Mouse (Mus musculus): ENCODE results near the gene Mogs. TPM values are rescaled to one million over a fixed set of nuclear protein-coding genes. Genes with fewer than 3 reads are reported as not detected.
"Not testable (repeated sequence)": the region's sequence is repeated elsewhere in the genome, so short reads cannot be mapped to it uniquely, and the experiment has no call there.

Gene Mogs
- polyA plus RNA-seq, 1 experiment from 2014 or later: 31.9 TPM

DNA sequence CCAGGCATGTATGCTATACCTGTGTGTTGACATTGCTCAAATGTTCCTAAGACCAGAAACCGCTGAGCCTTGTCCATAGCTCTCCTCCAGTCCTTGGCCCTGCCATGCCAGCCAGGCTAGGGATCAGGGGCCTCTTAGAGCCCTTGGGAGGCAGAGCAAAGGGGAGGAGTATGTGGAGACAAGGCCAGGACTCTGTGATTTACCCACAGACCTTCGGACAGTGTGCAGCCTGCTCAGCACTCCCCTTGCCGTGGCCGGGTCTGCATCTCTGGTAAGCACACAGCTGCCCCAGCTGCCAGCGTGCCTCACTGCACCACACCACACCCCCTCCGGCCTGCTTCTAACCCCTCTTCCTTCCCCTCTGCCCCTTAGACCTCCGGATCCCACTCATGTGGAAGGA is 32.0 kb downstream of the Mogs start:
- Histone ChIP-seq H3K27me3 (ENCODE audit: control insufficient read depth, insufficient read depth, low read length) (no peaks in the 10 kb centered on the region), H3K36me3 (ENCODE audit: control insufficient read depth, insufficient read depth, low read length) (peaks cover 10% of the 10 kb centered on the region), H3K4me1 (ENCODE audit: control insufficient read depth, insufficient read depth, low read length) (peaks cover 3% of the 10 kb centered on the region; the same call in 1 of the 2 replicates), H3K4me2 (ENCODE audit: low read depth) (no peak overlapping the region), H3K27ac (ENCODE audit: low read depth, low read length) (no peak overlapping the region), H3K4me3 (ENCODE audit: low read depth, low read length) (no peak overlapping the region), H3K9ac (ENCODE audit: low read length) (no peak overlapping the region), H3K9me3 (ENCODE audit: control insufficient read depth, low read length) (no peaks in the 10 kb centered on the region)
- 63% methylated on average over 7 of the region's 7 CpGs for WGBS
- no peak for DNase-seq (ENCODE audit: low spot score)
- ATAC-seq (ENCODE audit: insufficient read depth, low FRiP score, low TSS enrichment): no peak

DNA sequence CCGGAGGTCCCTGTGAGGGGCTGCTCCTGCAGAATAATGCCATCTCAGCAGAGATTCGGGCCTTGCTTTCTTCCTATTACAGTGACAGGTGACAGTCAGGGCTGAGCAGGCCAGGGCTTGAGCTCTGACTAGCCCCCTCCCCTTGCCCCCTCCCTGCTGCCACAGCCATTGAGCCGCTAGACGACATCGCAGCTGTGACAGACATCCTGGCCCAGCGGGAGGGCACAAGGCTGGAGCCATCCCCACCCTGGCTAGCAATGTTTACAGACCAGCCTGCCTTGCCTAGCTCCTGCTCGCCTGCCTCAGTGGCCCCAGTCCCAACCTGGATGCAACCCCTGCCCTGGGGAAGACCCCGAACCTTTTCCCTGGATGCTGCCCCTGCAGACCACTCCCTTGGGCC is 36.4 kb downstream of the Mogs start:
- H3K4me3 ChIP-seq (ENCODE audit: low read depth, low read length): no peak overlapping the region
- no peak overlapping the region for H3K4me2 ChIP-seq (ENCODE audit: low read depth)
- H3K9ac ChIP-seq (ENCODE audit: low read length): no peak overlapping the region
- peaks cover 12% of the 10 kb centered on the region for H3K36me3 ChIP-seq (ENCODE audit: control insufficient read depth, insufficient read depth, low read length)
- DNase-seq (ENCODE audit: low spot score): no peak
- no peak for ATAC-seq (ENCODE audit: insufficient read depth, low FRiP score, low TSS enrichment)
- no peaks in the 10 kb centered on the region for H3K27me3 ChIP-seq (ENCODE audit: control insufficient read depth, insufficient read depth, low read length)
- H3K27ac ChIP-seq (ENCODE audit: low read depth, low read length): no peak overlapping the region
- H3K4me1 ChIP-seq (ENCODE audit: control insufficient read depth, insufficient read depth, low read length): 0 out of 2 replicates have a peak, but pooled peaks cover 4% of the 10 kb centered on the region
- no peaks in the 10 kb centered on the region for H3K9me3 ChIP-seq (ENCODE audit: control insufficient read depth, low read length)
- 28% methylated on average over 8 of the region's 8 CpGs for WGBS

DNA sequence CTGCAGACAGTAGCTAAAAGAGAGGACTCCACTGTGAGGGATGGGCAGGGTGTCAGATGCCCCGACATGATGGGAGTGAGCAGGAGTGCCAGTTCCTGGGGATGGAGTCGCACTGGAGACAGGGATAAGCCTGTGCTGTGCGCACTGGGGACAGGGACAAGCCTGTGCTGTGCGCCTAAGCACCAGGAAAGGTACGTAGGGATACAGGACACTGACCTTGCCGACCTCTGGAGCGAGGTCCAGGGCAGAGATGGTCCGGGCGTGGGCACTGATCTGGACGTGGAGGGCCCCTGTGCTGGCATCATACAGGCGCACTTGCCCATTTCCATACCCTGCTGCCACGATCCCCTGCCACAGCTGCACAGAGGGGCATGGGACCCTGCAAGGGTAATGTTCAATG is 37.7 kb downstream of the Mogs start:
- no peaks in the 10 kb centered on the region for H3K27me3 ChIP-seq (ENCODE audit: control insufficient read depth, insufficient read depth, low read length)
- no peaks in the 10 kb centered on the region for H3K9me3 ChIP-seq (ENCODE audit: control insufficient read depth, low read length)
- H3K9ac ChIP-seq (ENCODE audit: low read length): no peak overlapping the region
- H3K4me1 ChIP-seq (ENCODE audit: control insufficient read depth, insufficient read depth, low read length): 0 out of 2 replicates have a peak, but pooled peaks cover 4% of the 10 kb centered on the region
- ATAC-seq (ENCODE audit: insufficient read depth, low FRiP score, low TSS enrichment) (no peak), DNase-seq (ENCODE audit: low spot score) (no peak)
- no peak overlapping the region for H3K4me2 ChIP-seq (ENCODE audit: low read depth)
- peaks cover 7% of the 10 kb centered on the region for H3K36me3 ChIP-seq (ENCODE audit: control insufficient read depth, insufficient read depth, low read length)
- no peak overlapping the region for H3K27ac ChIP-seq (ENCODE audit: low read depth, low read length)
- 84% methylated on average over 12 of the region's 12 CpGs for WGBS
- no peak overlapping the region for H3K4me3 ChIP-seq (ENCODE audit: low read depth, low read length)

DNA sequence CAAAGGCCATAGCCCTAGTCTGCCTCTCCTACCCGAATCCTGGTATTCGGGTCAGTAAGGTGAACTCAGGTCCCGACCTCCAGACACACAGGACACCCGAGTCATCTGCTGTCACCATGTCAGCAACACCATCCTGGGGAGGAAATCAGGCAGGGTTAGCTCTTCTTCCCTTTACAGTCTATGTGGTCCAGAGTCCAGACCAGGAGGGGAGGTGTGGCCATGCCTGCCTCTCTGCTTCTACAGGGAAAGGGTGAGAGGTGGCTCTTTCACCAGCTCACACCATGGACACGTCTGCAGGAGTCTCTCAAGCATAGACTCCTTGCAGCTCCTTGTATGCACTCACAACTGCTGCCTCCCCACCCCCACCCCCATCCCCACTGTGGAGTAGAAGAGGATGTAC is 38.2 kb downstream of the Mogs start:
- Histone ChIP-seq H3K4me3 (ENCODE audit: low read depth, low read length) (no peak overlapping the region), H3K4me2 (ENCODE audit: low read depth) (no peak overlapping the region), H3K4me1 (ENCODE audit: control insufficient read depth, insufficient read depth, low read length) (0 out of 2 replicates have a peak, but pooled peaks cover 4% of the 10 kb centered on the region), H3K9ac (ENCODE audit: low read length) (no peak overlapping the region), H3K9me3 (ENCODE audit: control insufficient read depth, low read length) (no peaks in the 10 kb centered on the region), H3K36me3 (ENCODE audit: control insufficient read depth, insufficient read depth, low read length) (peaks cover 7% of the 10 kb centered on the region), H3K27me3 (ENCODE audit: control insufficient read depth, insufficient read depth, low read length) (no peaks in the 10 kb centered on the region), H3K27ac (ENCODE audit: low read depth, low read length) (no peak overlapping the region)
- 82% methylated on average over 5 of the region's 5 CpGs for WGBS
- ATAC-seq (ENCODE audit: insufficient read depth, low FRiP score, low TSS enrichment) (no peak), DNase-seq (ENCODE audit: low spot score) (no peak)

DNA sequence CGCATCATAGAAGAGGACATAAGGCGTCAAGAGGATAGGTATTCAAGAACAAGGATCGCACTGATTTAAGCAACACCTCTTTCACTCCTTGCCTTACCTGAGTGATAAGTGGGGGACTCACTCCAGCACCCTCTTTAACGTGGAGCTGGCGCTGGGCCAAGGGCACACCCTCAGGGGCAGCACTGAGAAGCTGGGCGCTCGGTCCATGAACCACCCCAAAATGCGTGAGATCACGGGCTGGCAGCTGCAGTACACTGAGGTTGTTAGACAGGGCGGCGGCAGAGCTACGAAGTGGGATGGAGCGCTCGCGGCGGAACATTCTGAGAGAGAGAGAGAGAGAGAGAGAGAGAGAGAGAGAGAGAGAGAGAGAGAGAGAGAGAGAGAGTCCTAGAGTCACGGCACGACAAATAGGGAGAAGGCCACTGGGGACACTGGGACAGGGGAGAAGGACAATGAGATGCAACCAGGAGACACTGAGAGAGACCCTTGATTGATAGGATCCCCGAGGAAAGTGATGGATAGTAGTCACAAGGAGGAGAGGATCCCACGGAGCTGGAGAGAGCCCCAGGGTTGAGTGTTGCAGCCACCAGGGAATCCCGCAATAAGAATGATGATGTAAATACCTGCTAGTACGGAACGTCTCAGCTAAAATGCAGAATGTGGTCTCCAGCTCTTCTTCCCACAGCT is 40.4 kb downstream of the Mogs start:
- Histone ChIP-seq H3K4me1 (ENCODE audit: control insufficient read depth, insufficient read depth, low read length) (0 out of 2 replicates have a peak, but pooled peaks cover 4% of the 10 kb centered on the region), H3K27me3 (ENCODE audit: control insufficient read depth, insufficient read depth, low read length) (peaks cover 7% of the 10 kb centered on the region), H3K9me3 (ENCODE audit: control insufficient read depth, low read length) (no peaks in the 10 kb centered on the region), H3K4me2 (ENCODE audit: low read depth) (peak overlapping the region; percentile 91), H3K27ac (ENCODE audit: low read depth, low read length) (0 out of 2 replicates have a peak overlapping the region, but pooled peaks have one; percentile 28), H3K4me3 (ENCODE audit: low read depth, low read length) (peak overlapping the region; percentile 55), H3K9ac (ENCODE audit: low read length) (peak overlapping the region; percentile 60), H3K36me3 (ENCODE audit: control insufficient read depth, insufficient read depth, low read length) (peaks cover 4% of the 10 kb centered on the region; the same call in 1 of the 2 replicates)
- DNase-seq (ENCODE audit: low spot score): no peak
- 8% methylated on average over 23 of the region's 23 CpGs for WGBS
- ATAC-seq (ENCODE audit: insufficient read depth, low FRiP score, low TSS enrichment): peak; percentile 42

DNA sequence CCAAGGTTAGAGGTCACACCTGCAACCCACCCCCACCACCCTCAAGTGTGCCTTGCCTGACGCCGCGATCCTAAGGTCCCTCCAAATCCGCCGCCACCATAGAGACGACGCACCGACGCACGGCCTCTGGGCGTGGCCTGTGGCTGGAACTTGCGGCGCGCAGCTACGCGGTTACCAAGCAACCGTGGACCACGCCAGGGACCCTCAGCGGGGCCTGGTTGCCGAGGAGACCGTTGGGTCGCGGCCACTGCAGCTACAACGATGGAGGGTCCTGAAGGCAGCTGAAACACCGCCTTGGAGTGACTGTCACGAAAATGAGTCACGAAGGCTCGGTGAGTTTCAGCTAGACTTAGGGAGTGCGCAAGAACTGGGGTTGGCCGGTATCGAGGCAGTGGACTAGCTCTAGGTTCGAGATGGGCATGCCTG is 41.0 kb downstream of the Mogs start, which contains the start of the genes Wdr54 and 1700003E16Rik:
Gene Wdr54 (minus strand): TSS at position 139 of the 426 bp plus-strand sequence.
Gene 1700003E16Rik (plus strand): TSS at position 146 of the 426 bp plus-strand sequence.
- Histone ChIP-seq H3K27me3 (ENCODE audit: control insufficient read depth, insufficient read depth, low read length) (peaks cover 13% of the 10 kb centered on the region), H3K9me3 (ENCODE audit: control insufficient read depth, low read length) (no peaks in the 10 kb centered on the region), H3K4me3 (ENCODE audit: low read depth, low read length) (peak within 1 kb of the TSS; percentile 55), H3K27ac (ENCODE audit: low read depth, low read length) (0 out of 2 replicates have a peak within 1 kb of the TSS, but pooled peaks have one; percentile 28), H3K9ac (ENCODE audit: low read length) (peak within 1 kb of the TSS; percentile 60), H3K36me3 (ENCODE audit: control insufficient read depth, insufficient read depth, low read length) (peaks cover 4% of the 10 kb centered on the region; the same call in 1 of the 2 replicates), H3K4me2 (ENCODE audit: low read depth) (peak within 1 kb of the TSS; percentile 91), H3K4me1 (ENCODE audit: control insufficient read depth, insufficient read depth, low read length) (0 out of 2 replicates have a peak, but pooled peaks cover 4% of the 10 kb centered on the region)
- DNase-seq (ENCODE audit: low spot score) (peak; percentile 93), ATAC-seq (ENCODE audit: insufficient read depth, low FRiP score, low TSS enrichment) (peak; percentile 94)
- 2% methylated on average over 32 of the region's 32 CpGs for WGBS

DNA sequence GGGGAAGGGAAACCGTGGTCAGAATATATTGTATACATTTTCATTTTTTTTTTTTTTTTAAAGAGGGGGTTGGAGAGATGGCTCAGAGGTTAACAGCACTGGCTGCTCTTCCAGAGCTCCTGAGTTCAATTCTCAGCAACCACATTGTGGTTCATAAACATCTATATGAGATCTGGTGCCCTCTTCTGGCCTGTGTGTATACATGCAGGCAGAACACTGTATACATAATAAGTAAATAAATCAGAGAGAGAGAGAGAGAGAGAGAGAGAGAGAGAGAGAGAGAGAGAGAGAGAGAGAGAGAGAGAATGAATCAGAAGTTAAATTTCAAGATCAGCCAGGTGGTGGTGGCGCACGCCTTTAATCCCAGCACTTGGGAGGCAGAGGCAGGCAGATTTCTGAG is 44.2 kb downstream of the Mogs start:
- H3K4me2 ChIP-seq (ENCODE audit: low read depth); H3K4me3 ChIP-seq (ENCODE audit: low read depth, low read length); H3K36me3 ChIP-seq (ENCODE audit: control insufficient read depth, insufficient read depth, low read length); H3K9me3 ChIP-seq (ENCODE audit: control insufficient read depth, low read length); H3K27ac ChIP-seq (ENCODE audit: low read depth, low read length); ATAC-seq (ENCODE audit: insufficient read depth, low FRiP score, low TSS enrichment); H3K4me1 ChIP-seq (ENCODE audit: control insufficient read depth, insufficient read depth, low read length); H3K9ac ChIP-seq (ENCODE audit: low read length): not testable (repeated sequence)
- H3K27me3 ChIP-seq (ENCODE audit: control insufficient read depth, insufficient read depth, low read length): peaks cover 27% of the 10 kb centered on the region
- WGBS: 40% methylated on average over 3 of the region's 3 CpGs
- DNase-seq (ENCODE audit: low spot score): peak; percentile 55

DNA sequence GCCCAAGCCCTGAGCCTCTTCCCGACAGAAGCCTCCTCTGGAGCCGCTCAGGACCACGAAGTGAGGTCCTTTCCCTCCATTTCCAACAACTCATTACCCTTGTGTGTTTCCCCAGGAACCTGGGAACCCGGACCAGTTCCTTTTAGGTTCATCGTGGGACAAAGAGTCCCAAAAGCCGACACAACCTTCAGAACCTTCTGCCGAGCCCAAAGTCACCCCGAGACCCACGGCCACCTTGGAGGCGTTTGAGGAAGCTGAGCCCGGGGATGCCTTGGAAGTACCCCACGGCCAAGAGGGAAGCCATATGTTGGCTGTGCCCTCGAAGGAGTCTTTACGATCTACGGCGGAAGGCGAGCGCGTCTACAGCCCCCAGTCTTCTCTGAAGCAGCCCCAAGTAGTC is 46.1 kb downstream of the Mogs start:
- no peak overlapping the region for H3K27ac ChIP-seq (ENCODE audit: low read depth, low read length)
- WGBS: 5% methylated on average over 19 of the region's 19 CpGs
- H3K9me3 ChIP-seq (ENCODE audit: control insufficient read depth, low read length): no peaks in the 10 kb centered on the region
- H3K27me3 ChIP-seq (ENCODE audit: control insufficient read depth, insufficient read depth, low read length): peaks cover 27% of the 10 kb centered on the region
- no peak for DNase-seq (ENCODE audit: low spot score)
- peak overlapping the region; percentile 26 for H3K4me3 ChIP-seq (ENCODE audit: low read depth, low read length)
- H3K4me2 ChIP-seq (ENCODE audit: low read depth): peak overlapping the region; percentile 41
- H3K4me1 ChIP-seq (ENCODE audit: control insufficient read depth, insufficient read depth, low read length): peaks cover 5% of the 10 kb centered on the region; the same call in 1 of the 2 replicates
- H3K9ac ChIP-seq (ENCODE audit: low read length): no peak overlapping the region
- no peak for ATAC-seq (ENCODE audit: insufficient read depth, low FRiP score, low TSS enrichment)
- H3K36me3 ChIP-seq (ENCODE audit: control insufficient read depth, insufficient read depth, low read length): no peaks in the 10 kb centered on the region

Measured in neural tube, embryonic 11.5 days (tissue).